Mouse (Mus musculus) heart, embryonic 11.5 days (tissue): Measurements from ENCODE around the gene Mfsd4a. TPM values are rescaled to one million over a fixed set of nuclear protein-coding genes. Genes with fewer than 3 reads are reported as not detected.

Experiments
- ATAC-seq: fragments of 200-750 bp; cut with Nextera tagmentation; replicated peaks from 2 replicates; pipeline ENCODE4 v1.8.0; 2017; ENCODE audit warnings: moderate library complexity; ENCODE audit not compliant: insufficient number of reproducible peaks, low FRiP score, low TSS enrichment
- H3K27ac ChIP-seq: fragments of 300-500 bp; sonication (generic); 2 replicates; pipeline ENCODE4 v1.5.1; 2014; ENCODE audit warnings: mild to moderate bottlenecking, low read depth, low read length
- H3K27me3 ChIP-seq: fragments of 300-500 bp; sonication (generic); 2 replicates; pipeline ENCODE4 v1.6.1; 2014; ENCODE audit warnings: mild to moderate bottlenecking, low read length, mixed read lengths; ENCODE audit not compliant: control insufficient read depth, insufficient read depth
- H3K36me3 ChIP-seq: fragments of 300-500 bp; sonication (generic); 2 replicates; pipeline ENCODE4 v1.6.1; 2014; ENCODE audit warnings: mild to moderate bottlenecking, low read length, moderate library complexity, mixed read lengths; ENCODE audit not compliant: control insufficient read depth, insufficient read depth
- H3K4me1 ChIP-seq: fragments of 300-500 bp; sonication (generic); 2 replicates; pipeline ENCODE4 v1.6.1; 2014; ENCODE audit warnings: low read length; ENCODE audit not compliant: control insufficient read depth, insufficient read depth
- H3K4me2 ChIP-seq: fragments of 300-500 bp; sonication (generic); 2 replicates; pipeline ENCODE4 v1.6.1; 2014; ENCODE audit warnings: mild to moderate bottlenecking, moderate library complexity
- H3K4me3 ChIP-seq: fragments of 300-500 bp; sonication (generic); 2 replicates; pipeline ENCODE4 v1.5.1; 2014; ENCODE audit warnings: low read depth, low read length
- H3K9ac ChIP-seq: fragments of 300-500 bp; sonication (generic); 2 replicates; pipeline ENCODE4 v1.6.1; 2014; ENCODE audit warnings: mild to moderate bottlenecking, low read depth, low read length, moderate library complexity
- H3K9me3 ChIP-seq: fragments of 300-500 bp; sonication (generic); replicated peaks from 2 replicates; pipeline ENCODE4 v1.6.1; 2016; ENCODE audit warnings: low read length; ENCODE audit not compliant: control insufficient read depth
- WGBS: fragments of 180-500 bp; shearing (Covaris S2); extraction: QIAGEN DNeasy Blood & Tissue Kit; methylation state at CpG from one replicate; pipeline ENCODE4 v1.1.7; 2014; ENCODE audit not compliant: insufficient replicate concordance; 5-methylcytosine and 5-hydroxymethylcytosine counted together
- polyA plus RNA-seq: library from polyadenylated mRNA; unstranded; fragments of >200 nt; fragmentation: Nextera tagmentation; extraction: Ambion mirVana; gene quantifications from 2 replicates; pipeline ENCODE4 v1.2.1, GENCODE M21; 2014

Mfsd4a gene
- polyA plus RNA-seq, 1 experiment from 2014 or later, result 8.1 TPM

DNA sequence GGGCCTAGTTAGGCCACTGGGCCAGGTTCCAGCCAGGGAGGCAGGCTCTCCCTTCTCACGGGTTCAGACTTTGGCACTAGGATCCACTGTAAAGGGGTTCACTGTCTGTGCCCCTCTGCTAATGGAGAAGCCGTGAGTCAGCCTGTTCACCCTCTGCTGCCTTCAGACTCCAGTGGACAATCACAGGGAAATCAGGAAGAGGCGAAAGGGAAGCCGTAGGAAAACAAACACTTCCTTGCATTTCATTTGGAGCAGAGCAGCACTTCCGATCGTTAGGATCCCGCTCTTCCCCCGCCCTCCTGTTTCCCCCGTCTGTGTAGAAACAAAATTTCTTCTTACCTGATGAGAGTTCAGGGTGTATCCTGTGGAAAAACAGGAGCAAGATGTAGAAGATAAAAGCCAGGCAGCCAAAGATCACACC lies 27.7 kb downstream of the Mfsd4a start:
- H3K4me3 ChIP-seq, result no peak overlapping the region
- H3K4me1 ChIP-seq, result no peaks in the 10 kb centered on the region
- ATAC-seq, result no peak
- peak overlapping the region; percentile 43; the same call in 1 of the 2 replicates for H3K27ac ChIP-seq
- no peaks in the 10 kb centered on the region for H3K27me3 ChIP-seq
- no peak overlapping the region for H3K4me2 ChIP-seq
- WGBS, result 60% methylated on average over 9 of the region's 9 CpGs
- no peaks in the 10 kb centered on the region for H3K9me3 ChIP-seq
- H3K36me3 ChIP-seq, result no peaks in the 10 kb centered on the region
- no peak overlapping the region for H3K9ac ChIP-seq

DNA sequence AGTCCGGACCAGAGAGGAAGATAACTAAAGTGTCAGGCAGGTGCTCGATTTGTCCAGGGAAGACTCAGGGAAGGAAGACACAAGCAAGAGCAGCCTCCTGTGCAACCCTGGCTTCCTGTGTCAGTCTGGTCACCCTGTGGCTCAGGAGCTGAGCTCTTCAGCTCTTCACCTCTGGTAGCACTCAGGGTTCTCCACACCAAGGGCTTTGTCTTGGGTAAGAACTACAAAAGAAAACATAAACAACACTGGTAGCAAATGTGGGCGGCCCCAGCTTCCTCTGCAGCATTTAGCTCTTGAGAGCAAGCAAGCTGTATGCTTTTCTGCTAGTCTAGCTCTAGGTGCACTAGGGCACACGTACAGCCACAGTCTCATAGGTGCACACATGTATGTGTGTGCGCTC lies 29.1 kb downstream of the Mfsd4a start:
- Histone ChIP-seq H3K4me3 (no peak overlapping the region), H3K27ac (no peak overlapping the region)
- no peak for ATAC-seq

DNA sequence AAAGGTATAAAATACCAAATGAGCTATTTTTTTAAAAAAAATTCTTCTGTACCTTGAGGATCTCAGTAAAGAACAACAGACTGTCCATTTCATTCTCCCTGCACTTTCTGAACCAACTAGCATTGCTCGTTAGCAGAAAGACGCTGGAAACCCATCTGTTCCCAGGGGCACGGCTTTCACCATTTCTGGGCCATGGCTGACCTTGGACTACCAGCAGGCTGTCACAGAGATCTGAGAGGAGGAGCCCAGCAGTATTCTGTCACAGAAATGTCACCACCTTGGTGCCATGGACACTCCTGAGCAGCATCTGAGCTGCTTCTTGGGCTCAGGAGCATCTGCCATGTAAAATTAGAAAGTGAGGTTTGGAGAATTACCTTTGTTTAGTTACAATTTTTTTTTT lies 30.1 kb downstream of the Mfsd4a start:
- no peaks in the 10 kb centered on the region for H3K4me1 ChIP-seq
- peaks cover 2% of the 10 kb centered on the region; the same call in 1 of the 2 replicates for H3K36me3 ChIP-seq
- no peak overlapping the region for H3K9ac ChIP-seq
- WGBS, result 83% methylated on average over 3 of the region's 3 CpGs
- H3K4me3 ChIP-seq, result no peak overlapping the region
- H3K27me3 ChIP-seq, result no peaks in the 10 kb centered on the region
- no peak for ATAC-seq
- H3K4me2 ChIP-seq, result no peak overlapping the region
- no peaks in the 10 kb centered on the region for H3K9me3 ChIP-seq
- H3K27ac ChIP-seq, result no peak overlapping the region

More for the DNA sequence above, 29.1 kb downstream of the Mfsd4a start:
- Histone ChIP-seq H3K9me3 (no peaks in the 10 kb centered on the region), H3K27me3 (no peaks in the 10 kb centered on the region), H3K9ac (no peak overlapping the region), H3K36me3 (peaks cover 2% of the 10 kb centered on the region; the same call in 1 of the 2 replicates), H3K4me1 (no peaks in the 10 kb centered on the region), H3K4me2 (no peak overlapping the region)
- 60% methylated on average over 5 of the region's 5 CpGs for WGBS

DNA sequence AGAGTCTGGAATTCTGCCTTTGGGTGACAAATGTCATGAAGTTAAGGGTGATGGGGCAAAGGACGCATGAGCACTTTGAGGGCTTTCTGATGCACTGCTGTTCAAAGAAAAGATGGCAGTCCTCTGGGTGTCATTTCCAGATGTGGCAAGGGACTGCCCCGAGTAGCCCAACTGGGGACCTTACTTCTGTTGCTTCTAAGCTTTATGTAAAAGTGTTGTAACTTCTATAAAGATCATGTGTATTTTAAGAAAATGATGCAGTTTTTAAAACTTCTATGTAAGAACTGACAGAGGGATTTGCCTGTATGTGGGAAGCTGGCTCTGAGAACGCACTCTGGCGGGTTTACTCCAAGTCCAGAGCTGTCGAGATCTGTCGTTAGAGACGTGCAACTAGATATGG lies 35.7 kb downstream of the Mfsd4a start:
- H3K9ac ChIP-seq, result no peak overlapping the region
- H3K4me2 ChIP-seq, result no peak overlapping the region
- H3K27ac ChIP-seq, result no peak overlapping the region
- 88% methylated on average over 7 of the region's 7 CpGs for WGBS
- no peak for ATAC-seq
- H3K9me3 ChIP-seq, result no peaks in the 10 kb centered on the region
- no peaks in the 10 kb centered on the region for H3K4me1 ChIP-seq
- peaks cover 10% of the 10 kb centered on the region; the same call in 1 of the 2 replicates for H3K36me3 ChIP-seq
- no peak overlapping the region for H3K4me3 ChIP-seq
- H3K27me3 ChIP-seq, result no peaks in the 10 kb centered on the region

DNA sequence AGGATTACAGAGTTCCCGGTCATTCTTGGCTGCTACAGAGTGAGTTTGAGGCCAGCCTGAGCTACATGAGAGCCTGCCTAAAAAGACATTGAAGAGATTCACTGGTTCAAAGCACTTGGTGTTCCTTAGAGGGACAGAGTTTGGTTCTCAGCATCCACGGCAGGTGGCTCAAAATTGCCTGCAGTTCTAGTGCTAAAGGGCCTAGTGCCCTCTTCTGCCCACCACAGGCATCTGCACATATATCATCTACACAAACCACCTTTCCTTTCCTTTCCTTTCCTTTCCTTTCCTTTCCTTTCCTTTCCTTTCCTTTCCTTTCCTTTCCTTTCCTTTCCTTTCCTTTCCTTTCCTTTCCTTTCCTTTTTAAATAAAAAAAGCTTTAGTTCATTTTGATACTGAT lies 37.3 kb downstream of the Mfsd4a start:
- no peak overlapping the region for H3K4me3 ChIP-seq
- no peaks in the 10 kb centered on the region for H3K4me1 ChIP-seq
- no peak overlapping the region for H3K9ac ChIP-seq
- no peak overlapping the region for H3K4me2 ChIP-seq
- H3K36me3 ChIP-seq, result peaks cover 10% of the 10 kb centered on the region; the same call in 1 of the 2 replicates
- no peak overlapping the region for H3K27ac ChIP-seq
- no peak for ATAC-seq
- H3K27me3 ChIP-seq, result no peaks in the 10 kb centered on the region
- 65% methylated on average over 2 of the region's 2 CpGs for WGBS
- no peaks in the 10 kb centered on the region for H3K9me3 ChIP-seq

DNA sequence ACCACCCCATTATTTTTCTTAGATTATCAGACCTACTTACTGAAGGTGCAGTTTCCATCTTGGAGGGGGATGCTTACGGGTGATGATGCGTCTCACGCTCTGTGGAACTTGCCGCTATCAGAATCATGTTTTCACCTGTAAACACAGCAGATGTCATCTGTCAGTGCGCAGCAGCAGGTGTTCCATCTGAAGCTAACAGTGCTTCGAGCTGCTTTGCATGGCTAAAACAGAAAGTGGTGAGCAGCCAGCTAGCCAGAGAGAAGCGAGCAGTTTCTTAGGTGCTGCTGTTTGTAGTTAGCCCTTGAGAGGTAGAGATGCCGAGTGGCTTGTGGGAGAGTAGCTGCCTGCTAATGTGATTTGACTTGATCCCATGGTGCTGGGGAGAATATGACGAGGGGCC lies 39.4 kb downstream of the Mfsd4a start:
- Histone ChIP-seq H3K27ac (no peak overlapping the region), H3K4me2 (no peak overlapping the region), H3K9ac (no peak overlapping the region), H3K36me3 (peaks cover 13% of the 10 kb centered on the region), H3K4me3 (no peak overlapping the region), H3K4me1 (no peaks in the 10 kb centered on the region), H3K9me3 (no peaks in the 10 kb centered on the region), H3K27me3 (no peaks in the 10 kb centered on the region)
- 89% methylated on average over 9 of the region's 9 CpGs for WGBS
- no peak for ATAC-seq

DNA sequence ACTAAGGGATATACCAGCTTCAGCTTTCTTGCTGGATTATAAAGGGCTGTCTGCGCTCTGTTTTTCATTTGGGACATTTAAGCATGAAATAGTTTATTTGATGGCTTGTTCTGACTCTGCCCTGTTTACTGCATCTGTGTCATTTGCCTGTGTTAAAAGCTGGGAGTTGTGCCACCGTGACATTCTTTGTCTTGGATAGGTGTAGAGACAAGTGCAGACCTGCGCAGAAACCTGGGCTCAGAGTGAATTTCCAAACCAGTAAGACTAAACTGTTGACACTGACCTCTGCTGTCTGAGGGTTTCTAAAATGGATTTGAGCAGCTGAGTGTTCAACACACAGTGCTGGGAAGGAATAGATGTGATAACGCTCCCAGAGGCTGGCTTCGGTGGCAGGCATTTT lies 39.9 kb downstream of the Mfsd4a start:
- Histone ChIP-seq H3K27ac (no peak overlapping the region), H3K36me3 (peaks cover 18% of the 10 kb centered on the region), H3K4me2 (no peak overlapping the region), H3K4me1 (no peaks in the 10 kb centered on the region), H3K9ac (no peak overlapping the region), H3K27me3 (no peaks in the 10 kb centered on the region), H3K4me3 (no peak overlapping the region), H3K9me3 (no peaks in the 10 kb centered on the region)
- 84% methylated on average over 5 of the region's 5 CpGs for WGBS
- ATAC-seq, result no peak

DNA sequence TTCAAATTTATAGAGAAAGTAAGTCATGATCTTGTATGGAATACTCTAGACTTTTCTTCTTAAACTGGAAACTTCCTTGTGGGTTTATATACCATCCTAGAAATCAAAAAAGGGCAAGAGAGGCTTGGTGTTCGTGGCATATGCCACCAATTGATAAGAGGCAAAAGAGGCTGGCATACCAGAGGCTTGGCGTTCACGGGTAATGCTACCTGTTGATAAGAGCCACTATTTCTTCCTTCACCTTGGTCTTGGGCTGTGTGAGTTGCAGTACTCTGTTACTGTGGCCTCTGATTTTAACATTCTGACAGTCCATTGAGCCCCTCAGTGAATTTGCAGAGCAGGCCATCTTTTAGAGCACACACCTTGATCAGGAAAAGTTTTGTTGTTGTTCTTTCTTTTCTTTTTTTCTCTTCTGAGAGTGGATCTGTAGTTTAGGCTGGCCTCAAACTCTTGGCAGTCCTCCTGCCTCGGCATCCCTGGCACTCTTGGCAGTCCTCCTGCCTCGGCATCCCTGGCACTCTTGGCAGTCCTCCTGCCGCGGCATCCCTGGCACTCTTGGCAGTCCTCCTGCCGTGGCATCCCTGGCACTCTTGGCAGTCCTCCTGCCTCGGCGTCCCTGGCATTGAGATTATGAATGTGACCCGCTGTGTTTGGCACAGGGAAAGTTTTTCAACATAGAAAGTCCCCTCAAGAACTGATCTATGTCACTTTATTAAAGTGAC lies 40.8 kb downstream of the Mfsd4a start:
- no peaks in the 10 kb centered on the region for H3K4me1 ChIP-seq
- no peak overlapping the region for H3K4me3 ChIP-seq
- no peak overlapping the region for H3K4me2 ChIP-seq
- H3K27me3 ChIP-seq, result no peaks in the 10 kb centered on the region
- no peak overlapping the region for H3K9ac ChIP-seq
- H3K9me3 ChIP-seq, result no peaks in the 10 kb centered on the region
- H3K36me3 ChIP-seq, result peaks cover 21% of the 10 kb centered on the region
- H3K27ac ChIP-seq, result no peak overlapping the region
- ATAC-seq, result no peak
- WGBS, result 89% methylated on average over 11 of the region's 11 CpGs

DNA sequence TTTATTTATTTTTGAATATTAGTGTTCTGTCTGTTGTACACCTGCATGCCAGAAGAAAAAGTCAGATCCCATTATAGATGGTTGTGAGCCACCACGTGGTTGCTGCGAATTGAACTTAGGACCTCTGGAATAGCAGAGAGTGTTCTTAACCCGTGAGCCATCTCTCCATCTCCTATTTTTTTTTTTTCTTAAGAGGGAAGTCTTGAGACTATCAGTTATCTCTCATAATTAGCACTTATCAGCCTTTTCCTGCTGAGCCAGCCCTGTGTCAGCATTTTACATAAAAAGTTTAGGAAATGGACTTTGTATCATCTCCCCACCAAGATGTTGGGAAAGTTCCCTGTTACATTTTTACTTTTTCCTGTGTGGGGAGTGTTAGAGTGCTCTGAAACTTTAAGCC lies 45.8 kb downstream of the Mfsd4a start:
- WGBS, result 76% methylated on average over 3 of the region's 3 CpGs
- no peak for ATAC-seq
- no peaks in the 10 kb centered on the region for H3K4me1 ChIP-seq
- H3K4me3 ChIP-seq, result no peak overlapping the region
- H3K27me3 ChIP-seq, result no peaks in the 10 kb centered on the region
- no peak overlapping the region for H3K9ac ChIP-seq
- no peak overlapping the region for H3K27ac ChIP-seq
- no peak overlapping the region for H3K4me2 ChIP-seq
- no peaks in the 10 kb centered on the region for H3K9me3 ChIP-seq
- H3K36me3 ChIP-seq, result peaks cover 29% of the 10 kb centered on the region
